Mouse (Mus musculus) right cerebral cortex, postnatal 10 days (tissue): Measurements from ENCODE around the gene Arhgap8.

ENCODE experiments used
- DNase-seq, 2 experiments: peaks; one replicate each; pipeline ENCODE4 v3.0.0; 2021; ENCODE audit warnings: low spot score in 2 of 2

The Arhgap8 gene

GRCm38 (mm10) chr15:84793649-84794048 is 73.8 kb downstream of the Arhgap8 start:
- DNase-seq = no peak

GRCm38 (mm10) chr15:84800132-84800531 is 80.3 kb downstream of the Arhgap8 start:
- DNase-seq = peak; percentile 49 to 71

GRCm38 (mm10) chr15:84803685-84804084 is 83.8 kb downstream of the Arhgap8 start:
- peak; percentile 43 to 70 for DNase-seq

- no peak for DNase-seq
These were observed 89.6 kb downstream of the Arhgap8 start for GRCm38 (mm10) chr15:84809275-84809952.

GRCm38 (mm10) chr15:84811126-84811525 is 91.3 kb downstream of the Arhgap8 start:
- DNase-seq = no peak

- peak; percentile 70 to 81 for DNase-seq
These were observed 93.0 kb downstream of the Arhgap8 start for GRCm38 (mm10) chr15:84812831-84813357.

GRCm38 (mm10) chr15:84815171-84815570 is 95.3 kb downstream of the Arhgap8 start:
- DNase-seq = peak; percentile 58 to 60

GRCm38 (mm10) chr15:84817589-84817988 is 97.7 kb downstream of the Arhgap8 start:
- no peak for DNase-seq

- DNase-seq = peak; percentile 50 to 60
These were observed 98.4 kb downstream of the Arhgap8 start for GRCm38 (mm10) chr15:84818284-84818683.

- peak in 1 of 2 experiments; percentile 41 for DNase-seq
These were observed 101.0 kb downstream of the Arhgap8 start for GRCm38 (mm10) chr15:84820811-84821210.
